Mouse (Mus musculus): ENCODE measurements around the gene Trpm4.

Gene Trpm4

GRCm38 (mm10) chr7:45346905-45347304, 13.3 kb upstream of the Trpm4 start:
- peak; percentile 2 for DNase-seq

GRCm38 (mm10) chr7:45343543-45343942, 10.0 kb upstream of the Trpm4 start:
- DNase-seq: peak; percentile 37

GRCm38 (mm10) chr7:45342081-45342480, 8.5 kb upstream of the Trpm4 start:
- no peak for DNase-seq

- peak; percentile 76 for DNase-seq
These were observed 7.7 kb upstream of the Trpm4 start for GRCm38 (mm10) chr7:45341303-45341702.

GRCm38 (mm10) chr7:45340669-45341068, 7.1 kb upstream of the Trpm4 start:
- no peak for DNase-seq

GRCm38 (mm10) chr7:45340066-45340442, 6.5 kb upstream of the Trpm4 start:
- no peak for DNase-seq

- DNase-seq: peak; percentile 76
These were observed 6.0 kb upstream of the Trpm4 start for GRCm38 (mm10) chr7:45339410-45340065.

- no peak for DNase-seq
These were observed 4.8 kb upstream of the Trpm4 start for GRCm38 (mm10) chr7:45338161-45338911.

- DNase-seq: no peak
These were observed 3.9 kb upstream of the Trpm4 start for GRCm38 (mm10) chr7:45337469-45337868.

GRCm38 (mm10) chr7:45336319-45336718, 2.7 kb upstream of the Trpm4 start:
- DNase-seq: no peak

- DNase-seq: no peak
These were observed 1.5 kb upstream of the Trpm4 start, which contains the start of gene Hrc for GRCm38 (mm10) chr7:45335056-45335455. Gene Hrc (plus strand): TSS chr7:45335290.

- DNase-seq: no peak
These were observed 1.0 kb upstream of the Trpm4 start for GRCm38 (mm10) chr7:45334605-45335004.

GRCm38 (mm10) chr7:45332685-45333425, 725 bp downstream of the Trpm4 start:
- DNase-seq: peak; percentile 58

GRCm38 (mm10) chr7:45331502-45331901, 2.1 kb downstream of the Trpm4 start:
- DNase-seq: no peak

GRCm38 (mm10) chr7:45328841-45329475, 4.6 kb downstream of the Trpm4 start:
- no peak for DNase-seq

GRCm38 (mm10) chr7:45325800-45326199, 7.8 kb downstream of the Trpm4 start:
- DNase-seq: no peak

GRCm38 (mm10) chr7:45323069-45323468, 10.5 kb downstream of the Trpm4 start:
- no peak for DNase-seq

GRCm38 (mm10) chr7:45322245-45322644, 11.3 kb downstream of the Trpm4 start:
- no peak for DNase-seq

- no peak for DNase-seq
These were observed 17.0 kb downstream of the Trpm4 start for GRCm38 (mm10) chr7:45316536-45316935.

- DNase-seq: no peak
These were observed 18.3 kb downstream of the Trpm4 start for GRCm38 (mm10) chr7:45315182-45315701.

- no peak for DNase-seq
These were observed 20.1 kb downstream of the Trpm4 start for GRCm38 (mm10) chr7:45313495-45313894.

GRCm38 (mm10) chr7:45312686-45313453, 20.7 kb downstream of the Trpm4 start:
- DNase-seq: no peak
